Mouse (Mus musculus): ENCODE data around the gene Olfr1458.

The Olfr1458 gene

GRCm38 (mm10) chr19:13106675-13107074 is at the start of gene Olfr1458:
TSS of gene Olfr1458 (minus strand) at chr19:13106775.
- no peak for DNase-seq (ENCODE audit: low read depth, low spot score)

- no peak for DNase-seq (ENCODE audit: low read depth, low spot score)
Observed at GRCm38 (mm10) chr19:13149449-13149848, 42.9 kb upstream of the Olfr1458 start, which contains the start of gene Olfr1459. TSS of gene Olfr1459 (minus strand) at chr19:13149549.

- no peak for DNase-seq (ENCODE audit: low read depth, low spot score)
Observed at GRCm38 (mm10) chr19:13097791-13098190, 8.8 kb downstream of the Olfr1458 start, which contains the start of gene Olfr1457. TSS of gene Olfr1457 (minus strand) at chr19:13097891.

DNA sequence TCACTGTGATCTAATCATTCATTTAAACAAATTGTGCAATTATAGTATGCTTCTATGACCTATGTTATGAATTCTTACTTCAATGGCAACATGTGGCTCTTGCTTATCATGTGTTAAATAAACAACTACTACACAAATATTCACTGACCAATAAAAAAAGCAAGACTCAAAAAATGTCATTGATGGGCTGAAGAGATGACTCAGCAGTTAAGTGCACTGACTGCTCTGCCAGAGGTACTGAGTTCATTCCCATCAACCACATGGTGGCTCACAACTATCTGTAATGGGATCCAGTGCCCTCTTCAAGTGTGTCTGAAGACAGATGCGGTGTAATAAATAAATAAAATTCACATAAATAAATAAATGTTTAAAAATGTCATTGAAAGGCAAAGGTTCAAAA is 12.7 kb downstream of the Olfr1458 start:
- DNase-seq (ENCODE audit: low read depth, low spot score): no peak

DNA sequence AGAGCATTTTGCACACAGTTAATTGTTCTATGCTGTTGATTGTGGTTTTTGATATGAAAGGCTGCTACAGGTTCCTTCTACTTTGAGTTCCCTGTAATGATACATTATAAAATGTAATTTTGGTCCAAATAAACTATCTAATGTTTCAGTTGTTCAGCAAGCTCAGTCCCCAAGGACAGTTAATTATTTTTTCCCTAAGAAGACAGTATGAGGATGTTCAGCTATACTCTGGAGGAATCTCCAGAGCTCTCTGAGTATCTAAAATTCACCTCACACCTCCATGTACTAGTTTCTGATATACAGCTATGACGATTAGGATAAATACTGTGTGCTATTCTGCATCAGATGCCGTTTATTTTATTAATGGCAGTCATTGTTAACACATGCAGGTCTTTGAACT is 46.3 kb downstream of the Olfr1458 start, which contains the start of gene Olfr1454:
TSS of gene Olfr1454 (plus strand) at position 301 of the 400 bp plus-strand sequence.
- no peak for DNase-seq (ENCODE audit: low read depth, low spot score)
